ENCODE assay signal across 9 mouse cellular contexts in genomic region chr6:50890370-50891204, GRCm38 (mm10).
DNase-seq lines count a peak whose midpoint lies in the region; ATAC-seq and TF ChIP-seq lines count a peak whose summit lies in the region.
"Had no signal": no experiment of that assay in that cellular context is flagged by ENCODE, and none has a peak within 500 bp of the region (broad histone marks: within the 10 kb centered on the region; RNA-seq: fewer than 3 reads in every experiment).

No protein-coding gene starts in this region.

- no peak for DNase-seq in kidney, adult 9 months
- DNase-seq in embryo, embryonic 11.5 days (ENCODE audit: low read depth, low spot score): peak; percentile 46
- peak; percentile 17 to 35 for DNase-seq in heart, adult 9 months (ENCODE audit: low spot score in 2 of 2)
- peak; percentile 51 to 52 for DNase-seq in layer of hippocampus, adult 2 months (ENCODE audit: low spot score in 2 of 2)
- DNase-seq in retina, embryonic 14.5 days (ENCODE audit: low spot score): peak; percentile 75
- DNase-seq in gastrocnemius, adult 18-20 months (ENCODE audit: low spot score): no peak

- no peaks in the 10 kb centered on the region for H3K27me3 ChIP-seq in kidney, embryonic 16.5 days (ENCODE audit: insufficient read depth, low read length)
- no peaks in the 10 kb centered on the region; the same call in 1 of the 2 replicates for H3K27me3 ChIP-seq in liver, embryonic 16.5 days (ENCODE audit: control insufficient read depth, insufficient read depth, low read depth, low read length)
- H3K27me3 ChIP-seq: CH12.LX had no signal

- H3K27ac ChIP-seq in kidney, embryonic 16.5 days (ENCODE audit: low read length): peak overlapping the region; percentile 16
- peak overlapping the region; percentile 81 for H3K27ac ChIP-seq in layer of hippocampus, adult 2 months
- peak overlapping the region; percentile 88 for H3K27ac ChIP-seq in liver, embryonic 16.5 days (ENCODE audit: low read length)

- ATAC-seq in kidney, embryonic 16.5 days (ENCODE audit: low FRiP score, low TSS enrichment): 0 out of 2 replicates have a peak, but pooled peaks have one; percentile 27
- ATAC-seq in liver, embryonic 16.5 days (ENCODE audit: low read depth): peak; percentile 98

- peaks cover 8% of the 10 kb centered on the region for H3K4me1 ChIP-seq in kidney, embryonic 16.5 days (ENCODE audit: insufficient read depth, low read length)
- H3K4me1 ChIP-seq in liver, embryonic 16.5 days (ENCODE audit: control insufficient read depth, low read depth, low read length): peaks cover 20% of the 10 kb centered on the region

- no peak overlapping the region for H3K4me3 ChIP-seq in kidney, embryonic 16.5 days (ENCODE audit: low read length)
- H3K4me3 ChIP-seq in layer of hippocampus, adult 2 months: no peak overlapping the region
- H3K4me3 ChIP-seq in liver, embryonic 16.5 days (ENCODE audit: low read depth, low read length): peak overlapping the region; percentile 20

- no peak for TF ChIP-seq CTCF in layer of hippocampus, adult 2 months (conservative IDR thresholded peaks at IDR 0.05)

- WGBS in kidney, embryonic 16.5 days: 19% methylated on average over 25 of the region's 25 CpGs
- WGBS in liver, embryonic 16.5 days (ENCODE audit: insufficient replicate concordance): 7% methylated on average over 25 of the region's 25 CpGs

- no peaks in the 10 kb centered on the region for H3K9me3 ChIP-seq in kidney, embryonic 16.5 days (ENCODE audit: low read length)
- H3K9me3 ChIP-seq in liver, embryonic 16.5 days (replicated peaks; ENCODE audit: control insufficient read depth, low read length): no peaks in the 10 kb centered on the region

- no peaks in the 10 kb centered on the region for H3K36me3 ChIP-seq in kidney, embryonic 16.5 days (ENCODE audit: insufficient read depth, low read length)
- H3K36me3 ChIP-seq in liver, embryonic 16.5 days (ENCODE audit: control insufficient read depth, insufficient read depth): no peaks in the 10 kb centered on the region

- peak overlapping the region; percentile 39 for H3K4me2 ChIP-seq in kidney, embryonic 16.5 days (replicated peaks; ENCODE audit: low read depth, low read length)
- H3K4me2 ChIP-seq in liver, embryonic 16.5 days (ENCODE audit: low read depth, low read length): peak overlapping the region; percentile 44

- no peak overlapping the region for H3K9ac ChIP-seq in kidney, embryonic 16.5 days (replicated peaks; ENCODE audit: low read length)
- peak overlapping the region; percentile 47 for H3K9ac ChIP-seq in liver, embryonic 16.5 days (ENCODE audit: low read depth, low read length)

Comparison
In these comparisons a context has a peak if more than half of its experiments do, and no peak if none do; other contexts are left out.
1. H3K27ac ChIP-seq: peak in every context shown above with its lines; median percentile 88 in liver, embryonic 16.5 days; 81 in layer of hippocampus, adult 2 months; 16 in kidney, embryonic 16.5 days.
2. DNase-seq: peak in embryo, embryonic 11.5 days (single experiment), heart, adult 9 months (2 of 2), layer of hippocampus, adult 2 months (2 of 2) and retina, embryonic 14.5 days (single experiment); none in kidney, adult 9 months (single experiment) and gastrocnemius, adult 18-20 months (single experiment).